Mouse (Mus musculus) adrenal gland, postnatal 10 days (tissue): ENCODE measurements around the gene Uso1. TPM values are rescaled to one million over a fixed set of nuclear protein-coding genes. Genes with fewer than 3 reads are reported as not detected.
A peak's percentile ranks its signal among the peaks of the same experiment; 100 is the strongest.

Experiments used
- DNase-seq: peaks from one replicate; pipeline ENCODE4 v3.0.0; 2021; ENCODE audit warnings: mixed read lengths
- long read RNA-seq, 2 experiments: library from polyadenylated mRNA; stranded (forward); transcript quantifications; one replicate each; pipeline ENCODE4 v2.0.0; 2021
- total RNA-seq, 2 experiments: library from RNA; stranded (reverse); gene quantifications; 2 replicates each; pipeline ENCODE4 v1.2.3; 2021

Gene Uso1
- total RNA-seq: 10 to 100 TPM; 64.1 to 71.5 TPM
- long read RNA-seq, experiment 1, transcript Uso1-201 (24 exons, 3,898 nt): major isoform, 45 of 64 reads
- long read RNA-seq, experiment 1, partial matches to known transcripts: 8 of 64 reads
- long read RNA-seq, experiment 1, other reads (novel, unspliced or antisense): 9 of 64 reads
- long read RNA-seq, experiment 2, transcript Uso1-201 (24 exons, 3,898 nt): major isoform, 31 of 39 reads
- long read RNA-seq, experiment 2, partial matches to known transcripts: 0 of 39 reads
- long read RNA-seq, experiment 2, other reads (novel, unspliced or antisense): 8 of 39 reads

- DNase-seq: peak; percentile 100
These were observed at the start of gene Uso1 for GRCm38 (mm10) chr5:92137239-92138046. TSS of gene Uso1 (plus strand) at chr5:92137938.

- peak; percentile 27 for DNase-seq
These were observed 44.3 kb upstream of the Uso1 start for GRCm38 (mm10) chr5:92093263-92094061.

- no peak for DNase-seq
These were observed 43.7 kb upstream of the Uso1 start for GRCm38 (mm10) chr5:92094062-92094415.

- peak; percentile 42 for DNase-seq
These were observed 41.0 kb upstream of the Uso1 start for GRCm38 (mm10) chr5:92096786-92097185.

- no peak for DNase-seq
These were observed 40.0 kb upstream of the Uso1 start for GRCm38 (mm10) chr5:92097779-92098178.

GRCm38 (mm10) chr5:92098351-92099109, 39.2 kb upstream of the Uso1 start:
- DNase-seq: no peak

- DNase-seq: no peak
These were observed 36.1 kb upstream of the Uso1 start for GRCm38 (mm10) chr5:92101601-92102000.

GRCm38 (mm10) chr5:92103062-92103461, 34.7 kb upstream of the Uso1 start:
- DNase-seq: no peak

GRCm38 (mm10) chr5:92103816-92104415, 33.8 kb upstream of the Uso1 start:
- no peak for DNase-seq

GRCm38 (mm10) chr5:92106327-92107125, 31.2 kb upstream of the Uso1 start:
- no peak for DNase-seq

GRCm38 (mm10) chr5:92107282-92107681, 30.5 kb upstream of the Uso1 start:
- no peak for DNase-seq

GRCm38 (mm10) chr5:92110818-92111355, 26.9 kb upstream of the Uso1 start:
- DNase-seq: peak; percentile 61

GRCm38 (mm10) chr5:92112175-92112574, 25.6 kb upstream of the Uso1 start:
- no peak for DNase-seq

GRCm38 (mm10) chr5:92112585-92112984, 25.2 kb upstream of the Uso1 start:
- no peak for DNase-seq

GRCm38 (mm10) chr5:92113484-92113883, 24.3 kb upstream of the Uso1 start:
- DNase-seq: no peak

- DNase-seq: no peak
These were observed 23.5 kb upstream of the Uso1 start for GRCm38 (mm10) chr5:92114223-92114622.

GRCm38 (mm10) chr5:92114939-92115338, 22.8 kb upstream of the Uso1 start:
- DNase-seq: no peak

- peak; percentile 73 for DNase-seq
These were observed 19.8 kb upstream of the Uso1 start for GRCm38 (mm10) chr5:92117823-92118403.

GRCm38 (mm10) chr5:92121636-92122035, 16.1 kb upstream of the Uso1 start:
- DNase-seq: no peak

- no peak for DNase-seq
These were observed 12.3 kb upstream of the Uso1 start for GRCm38 (mm10) chr5:92125446-92125845.
